ENCODE assay signal across 24 mouse cellular contexts in the genomic region with DNA sequence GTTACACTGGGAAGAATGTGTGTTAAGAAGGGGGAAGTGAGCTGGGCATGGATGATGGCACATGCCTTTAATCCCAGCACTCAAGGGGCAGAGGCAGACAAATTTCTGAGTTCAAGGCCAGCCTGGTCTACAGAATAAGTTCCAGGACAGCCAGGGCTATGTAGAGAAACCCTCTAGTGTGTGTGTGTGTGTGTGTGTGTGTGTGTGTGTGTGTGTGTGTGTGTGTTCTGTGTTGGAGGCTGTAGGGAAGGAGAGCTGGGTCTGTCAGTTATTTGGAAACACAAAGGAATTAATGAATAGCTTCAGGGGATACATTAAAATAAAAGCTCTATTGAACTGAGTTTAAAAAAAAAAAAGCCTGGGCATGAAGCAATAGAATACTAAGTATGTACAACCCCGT. TPM values are rescaled to one million over a fixed set of nuclear protein-coding genes. Genes with fewer than 3 reads are reported as not detected.
DNase-seq lines count a peak whose midpoint lies in the region; ATAC-seq and TF ChIP-seq lines count a peak whose summit lies in the region.
"Had no signal": no experiment of that assay in that cellular context is flagged by ENCODE, and none has a peak within 500 bp of the region (broad histone marks: within the 10 kb centered on the region; RNA-seq: fewer than 3 reads in every experiment).

No protein-coding gene starts in this region.

- intact Hi-C loops in heart, postnatal 36 days (cut with DNase I): loop anchor here (5.0 kb wide), 1 partner anchor 39 kb away; a partner anchor contains a TSS
- intact Hi-C loops in gastrocnemius, postnatal 14 days (cut with DNase I; ENCODE audit: low total_unique reads): loop anchor here (10.0 kb wide), 1 partner anchor 46 kb away; no protein-coding TSS in a partner anchor

- no peak overlapping the region for H3K9ac ChIP-seq in hindbrain, embryonic 11.5 days (ENCODE audit: low read depth, low read length)
- no peak overlapping the region for H3K9ac ChIP-seq in hindbrain, postnatal 0 days (replicated peaks; ENCODE audit: low read length)
- H3K9ac ChIP-seq: embryonic facial prominence, embryonic 12.5 days; forebrain, embryonic 13.5 days had no signal

- no peaks in the 10 kb centered on the region for H3K4me1 ChIP-seq in hindbrain, embryonic 11.5 days (replicated peaks; ENCODE audit: control insufficient read depth, insufficient read depth, low read length)
- 0 out of 2 replicates have a peak, but pooled peaks cover 3% of the 10 kb centered on the region for H3K4me1 ChIP-seq in hindbrain, postnatal 0 days (ENCODE audit: insufficient read depth, low read length)

- no peak overlapping the region for H3K27ac ChIP-seq in hindbrain, embryonic 11.5 days (ENCODE audit: low read depth, low read length)
- H3K27ac ChIP-seq in hindbrain, postnatal 0 days: no peak overlapping the region
- H3K27ac ChIP-seq: embryonic facial prominence, embryonic 10.5 days; embryonic facial prominence, embryonic 12.5 days; forebrain, embryonic 13.5 days had no signal

- no peaks in the 10 kb centered on the region for H3K27me3 ChIP-seq in hindbrain, embryonic 11.5 days (ENCODE audit: control insufficient read depth, insufficient read depth, low read length)
- no peaks in the 10 kb centered on the region for H3K27me3 ChIP-seq in hindbrain, postnatal 0 days (ENCODE audit: insufficient read depth, low read length)
- H3K27me3 ChIP-seq: embryonic facial prominence, embryonic 12.5 days; forebrain, embryonic 13.5 days had no signal

- no peak for TF ChIP-seq POLR2A in brain, embryonic 14.5 days (IDR thresholded peaks at IDR 0.05; ENCODE audit: borderline replicate concordance, extremely low read depth, insufficient read depth, insufficient read length, poor library complexity, severe bottlenecking)

- DNase-seq in heart, adult 11 months: peak; percentile 23
- no peak for DNase-seq in heart, postnatal 36 days
- DNase-seq in hindbrain, embryonic 11.5 days (ENCODE audit: low spot score): no peak
- no peak for DNase-seq in hindbrain, postnatal 0 days (ENCODE audit: low spot score)
- peak; percentile 36 for DNase-seq in brain, embryonic 14.5 days (ENCODE audit: low read depth)
- DNase-seq in gastrocnemius, postnatal 14 days: no peak
- DNase-seq: adrenal gland, adult 2 months; adrenal gland, postnatal 10 days; adrenal gland, postnatal 25 days; cerebellum, adult 11-12 months; cerebellum, adult 2 months; cerebellum, adult 9-10 months; cerebellum, postnatal 10 days; cerebellum, postnatal 25 days had no signal

- no peaks in the 10 kb centered on the region for H3K36me3 ChIP-seq in hindbrain, embryonic 11.5 days (ENCODE audit: control insufficient read depth, insufficient read depth, low read length)
- H3K36me3 ChIP-seq in hindbrain, postnatal 0 days (ENCODE audit: insufficient read depth, low read length): no peaks in the 10 kb centered on the region
- H3K36me3 ChIP-seq: embryonic facial prominence, embryonic 10.5 days; embryonic facial prominence, embryonic 12.5 days had no signal

- 47% methylated on average over 1 of the region's 1 CpGs for WGBS in hindbrain, embryonic 11.5 days
- WGBS in hindbrain, postnatal 0 days: 28% methylated on average over 1 of the region's 1 CpGs

- no peak for TF ChIP-seq CTCF in hindbrain, postnatal 0 days (IDR thresholded peaks at IDR 0.05; ENCODE audit: low read depth)
- no peak for TF ChIP-seq CTCF in brain, embryonic 14.5 days (IDR thresholded peaks at IDR 0.05; ENCODE audit: borderline replicate concordance, extremely low read depth, insufficient read depth, insufficient read length)

- no peak overlapping the region for H3K4me3 ChIP-seq in hindbrain, embryonic 11.5 days (ENCODE audit: low read depth, low read length)
- H3K4me3 ChIP-seq in hindbrain, postnatal 0 days (ENCODE audit: low read length): no peak overlapping the region
- H3K4me3 ChIP-seq: embryonic facial prominence, embryonic 10.5 days; embryonic facial prominence, embryonic 12.5 days; forebrain, embryonic 13.5 days had no signal

- no peaks in the 10 kb centered on the region for H3K9me3 ChIP-seq in hindbrain, embryonic 11.5 days (ENCODE audit: control insufficient read depth, low read length)
- H3K9me3 ChIP-seq in hindbrain, postnatal 0 days (ENCODE audit: low read length): no peaks in the 10 kb centered on the region
- H3K9me3 ChIP-seq: embryonic facial prominence, embryonic 10.5 days; embryonic facial prominence, embryonic 12.5 days; forebrain, embryonic 13.5 days had no signal

- ATAC-seq in hindbrain, embryonic 11.5 days (ENCODE audit: low FRiP score): peak; percentile 65
- no peak for ATAC-seq in hindbrain, postnatal 0 days
- ATAC-seq: forebrain, embryonic 13.5 days; forebrain, embryonic 16.5 days had no signal

- H3K4me2 ChIP-seq in hindbrain, embryonic 11.5 days (replicated peaks; ENCODE audit: low read depth, low read length): no peak overlapping the region
- H3K4me2 ChIP-seq in hindbrain, postnatal 0 days (ENCODE audit: low read depth, low read length): no peak overlapping the region
- H3K4me2 ChIP-seq: embryonic facial prominence, embryonic 12.5 days; forebrain, embryonic 13.5 days had no signal

RNA-seq across cellular contexts. Expression of a gene that starts 20.3 kb away (rescaled TPM):
- 10 to 100 TPM; 43.3 to 45.7 TPM for total RNA-seq in heart, postnatal 36 days (2021)
- 206 and 218 TPM in 2 replicates for polyA plus RNA-seq in hindbrain, embryonic 11.5 days (2014; fragmentation: Nextera tagmentation; extraction: Ambion mirVana)
- total RNA-seq in hindbrain, postnatal 0 days (2014; rRNA removed): 106 and 108 TPM in 2 replicates
- polyA plus RNA-seq in hindbrain, postnatal 0 days (2015; fragmentation: Nextera tagmentation; extraction: Ambion mirVana): 197 and 201 TPM in 2 replicates
- polyA plus RNA-seq in brain, embryonic 14.5 days (2012; rRNA removed): 62.7 and 89.6 TPM in 2 replicates
- total RNA-seq in gastrocnemius, postnatal 14 days (2021): 100 to 1,000 TPM; 191 to 254 TPM

RNA-seq across cellular contexts. Expression of a gene that starts 37.6 kb away (rescaled TPM):
- total RNA-seq in heart, postnatal 36 days (2021): under 1 TPM; 0.41 to 0.56 TPM
- 2.8 and 3.0 TPM in 2 replicates for polyA plus RNA-seq in hindbrain, embryonic 11.5 days (2014; fragmentation: Nextera tagmentation; extraction: Ambion mirVana)
- total RNA-seq in hindbrain, postnatal 0 days (2014; rRNA removed): 0.68 and 1.7 TPM in 2 replicates
- polyA plus RNA-seq in hindbrain, postnatal 0 days (2015; fragmentation: Nextera tagmentation; extraction: Ambion mirVana): 0.50 and 0.66 TPM in 2 replicates
- polyA plus RNA-seq in brain, embryonic 14.5 days (2012; rRNA removed): 1.4 and 1.6 TPM in 2 replicates
- total RNA-seq in gastrocnemius, postnatal 14 days (2021): under 1 TPM; 0.53 to 0.97 TPM
- total RNA-seq: MEL had no signal
- polyA plus RNA-seq: C2C12 had no signal

RNA-seq across cellular contexts. Expression of a gene that starts 37.7 kb away (rescaled TPM):
- total RNA-seq in heart, postnatal 36 days (2021): under 1 TPM; 0.24 to 0.53 TPM
- polyA plus RNA-seq in hindbrain, embryonic 11.5 days (2014; fragmentation: Nextera tagmentation; extraction: Ambion mirVana): 0.14 TPM in 1 of 2 replicates, not detected in the other
- total RNA-seq in hindbrain, postnatal 0 days (2014; rRNA removed): 0.11 and 0.16 TPM in 2 replicates
- polyA plus RNA-seq in hindbrain, postnatal 0 days (2015; fragmentation: Nextera tagmentation; extraction: Ambion mirVana): 0.09 and 0.15 TPM in 2 replicates
- 0.04 and 0.05 TPM in 2 replicates for polyA plus RNA-seq in brain, embryonic 14.5 days (2012; rRNA removed)
- under 1 TPM in 1 of 2 experiments, not detected in 1; 0.21 TPM for total RNA-seq in gastrocnemius, postnatal 14 days (2021)
- total RNA-seq: adrenal gland, adult 2 months; adrenal gland, postnatal 25 days; adrenal gland, postnatal 4 days; MEL had no signal
- polyA plus RNA-seq: cortical plate, adult 2 months; embryonic facial prominence, embryonic 12.5 days; embryonic facial prominence, embryonic 14.5 days; forebrain, embryonic 11.5 days; forebrain, embryonic 13.5 days; forebrain, embryonic 16.5 days had no signal

RNA-seq across cellular contexts. Expression of a gene that starts 45.7 kb away (rescaled TPM):
- total RNA-seq in heart, postnatal 36 days (2021): 10 to 100 TPM; 14.5 to 14.9 TPM
- 19.0 and 19.7 TPM in 2 replicates for polyA plus RNA-seq in hindbrain, embryonic 11.5 days (2014; fragmentation: Nextera tagmentation; extraction: Ambion mirVana)
- total RNA-seq in hindbrain, postnatal 0 days (2014; rRNA removed): 49.3 and 54.2 TPM in 2 replicates
- polyA plus RNA-seq in hindbrain, postnatal 0 days (2015; fragmentation: Nextera tagmentation; extraction: Ambion mirVana): 31.3 and 34.7 TPM in 2 replicates
- 40.0 and 46.2 TPM in 2 replicates for polyA plus RNA-seq in brain, embryonic 14.5 days (2012; rRNA removed)
- 10 to 100 TPM; 10.1 to 11.2 TPM for total RNA-seq in gastrocnemius, postnatal 14 days (2021)

Comparison
In these comparisons a context has a peak if more than half of its experiments do, and no peak if none do; other contexts are left out.
1. DNase-seq: peak in heart, adult 11 months (single experiment) and brain, embryonic 14.5 days (single experiment); none in heart, postnatal 36 days (0 of 2), hindbrain, embryonic 11.5 days (single experiment), hindbrain, postnatal 0 days (single experiment) and gastrocnemius, postnatal 14 days (single experiment).